Mouse (Mus musculus) cerebellum, postnatal 25 days (tissue): Measurements from ENCODE around the gene Gm17455.
A peak's percentile ranks its signal among the peaks of the same experiment; 100 is the strongest.

Source experiments
- DNase-seq, 2 experiments: peaks; one replicate each; pipeline ENCODE4 v3.0.0; 2021; ENCODE audit warnings: mixed read lengths in 2 of 2

Gm17455 gene

DNA sequence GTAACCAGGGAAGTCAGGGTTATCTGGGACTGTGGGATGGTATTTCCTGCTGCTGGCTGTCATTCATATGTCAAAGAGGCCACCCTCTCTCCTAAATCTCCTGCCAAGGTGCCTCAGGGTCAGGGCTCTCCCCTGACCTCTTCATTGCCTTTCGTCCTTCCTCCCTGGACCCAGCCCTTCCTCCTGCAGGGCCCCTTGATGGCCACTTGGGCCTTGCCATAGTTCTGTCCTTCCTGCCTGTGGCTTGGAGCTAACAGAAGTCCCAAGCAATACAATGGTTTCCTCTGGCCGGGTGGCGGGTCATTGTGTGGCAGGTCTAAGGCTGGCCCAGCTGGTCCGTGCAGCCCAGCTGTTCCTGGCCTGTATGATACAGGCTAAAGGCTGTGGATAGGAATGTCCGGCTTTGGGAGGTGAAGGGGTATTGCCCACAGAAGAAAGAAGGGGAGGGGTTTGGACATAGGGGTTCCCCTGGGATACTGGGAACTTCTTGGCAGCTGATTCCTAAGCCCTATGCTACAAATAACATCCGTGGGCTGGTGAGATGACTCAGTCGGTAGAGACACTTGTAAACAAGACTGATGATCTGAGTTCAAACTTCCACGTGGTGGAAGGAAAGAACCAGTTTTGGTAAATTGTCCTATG lies 25.5 kb upstream of the Gm17455 start:
- DNase-seq, result no peak

DNA sequence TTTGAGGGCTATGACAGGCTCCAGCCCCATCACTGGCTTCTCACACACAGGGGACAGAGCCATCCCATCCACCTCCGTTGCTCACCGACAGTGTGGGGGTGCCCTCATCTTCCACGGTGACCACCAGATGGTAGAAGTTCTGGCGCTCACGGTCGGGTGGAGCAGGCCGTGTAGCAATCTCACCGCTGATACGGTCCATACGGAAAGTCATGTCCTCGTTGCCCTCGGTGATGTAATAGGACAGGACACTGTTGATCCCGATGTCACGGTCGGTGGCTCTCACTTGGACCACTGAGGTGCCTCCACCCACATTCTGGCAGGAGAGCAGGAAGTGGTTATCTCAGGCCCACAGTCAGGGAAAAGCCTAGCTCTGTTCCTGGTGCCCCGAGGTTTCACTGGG lies 22.8 kb upstream of the Gm17455 start:
- no peak for DNase-seq

DNA sequence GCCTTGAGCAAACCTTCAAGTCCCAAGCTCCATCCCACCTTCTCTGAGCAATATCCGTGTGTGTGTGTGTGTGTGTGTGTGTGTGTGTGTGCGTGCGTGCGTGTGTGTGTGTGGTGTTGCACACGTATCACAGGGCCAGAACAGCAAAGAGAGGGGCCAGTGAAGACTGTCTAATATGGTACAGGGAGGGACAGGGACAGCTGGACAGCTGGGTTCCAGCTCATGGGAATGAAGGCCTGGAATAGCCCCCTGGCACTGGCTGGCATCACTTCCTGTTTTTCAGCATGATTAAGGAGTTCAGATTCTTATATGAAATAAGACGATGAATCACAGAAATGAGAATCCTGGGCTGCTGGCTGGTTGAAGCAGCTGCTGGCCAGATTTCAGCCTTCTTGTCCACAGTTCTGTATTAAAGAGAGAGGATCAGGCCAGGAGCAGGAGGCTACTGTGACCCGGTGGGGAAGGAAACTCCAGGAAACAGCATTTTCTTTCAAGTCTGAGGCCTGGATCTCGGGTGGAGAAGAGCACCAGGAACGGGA lies 20.0 kb upstream of the Gm17455 start:
- DNase-seq, result no peak

DNA sequence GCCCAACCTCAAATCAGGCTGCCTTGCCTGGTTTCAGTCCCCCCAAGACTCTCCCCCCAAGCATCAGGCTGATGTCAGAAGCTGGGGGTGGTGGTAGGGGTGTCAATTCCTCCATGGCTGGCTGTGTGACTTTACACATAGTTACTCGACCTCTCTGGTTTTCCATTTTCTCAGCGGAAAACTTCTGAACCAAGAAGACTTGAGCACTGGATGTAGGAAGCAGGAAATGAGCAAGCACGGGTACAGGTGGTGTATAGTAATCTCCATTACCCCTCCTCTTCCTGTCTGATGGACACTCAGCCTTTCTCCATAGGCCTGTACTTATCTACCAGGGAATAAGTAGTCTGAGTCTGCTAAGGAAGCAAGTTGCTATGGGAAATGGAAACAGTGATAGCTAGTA lies 19.3 kb upstream of the Gm17455 start:
- DNase-seq, result no peak

DNA sequence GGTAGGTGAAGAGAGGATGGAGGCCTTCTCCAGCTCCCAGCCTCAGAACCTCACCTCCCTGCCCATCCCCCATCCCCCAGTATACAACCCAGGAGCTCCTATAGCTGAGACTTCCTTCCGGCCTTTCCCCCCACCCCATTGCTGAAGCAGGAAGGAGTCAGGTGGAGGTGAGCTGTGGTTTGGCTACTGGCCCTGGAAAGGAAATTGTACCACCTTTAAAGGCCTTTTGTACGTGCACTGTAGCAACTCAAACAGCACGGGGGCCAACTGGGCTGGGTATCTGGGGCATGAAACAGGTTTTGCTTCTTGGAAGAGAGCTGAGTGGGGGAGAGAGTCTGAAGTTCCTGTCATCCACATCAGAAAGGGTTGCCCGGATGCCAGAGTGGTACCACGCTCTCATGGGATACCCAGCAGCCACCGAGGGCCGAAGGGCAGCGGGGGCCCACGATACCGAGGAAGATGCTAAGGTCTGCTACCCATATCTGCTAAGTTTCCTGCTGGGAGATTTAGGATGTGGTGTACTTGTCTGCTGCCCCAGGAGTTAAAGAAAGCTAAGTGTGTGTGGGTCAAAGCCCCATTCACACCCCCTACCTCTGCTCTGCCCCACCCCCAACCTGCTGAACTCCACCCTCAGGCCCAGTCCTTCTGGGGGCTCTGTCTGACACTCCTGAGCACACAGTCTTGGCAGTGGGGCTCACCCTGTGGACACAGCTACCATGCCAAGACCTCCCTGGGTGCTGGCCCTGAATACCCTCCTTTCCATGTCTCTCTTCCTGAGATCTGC lies 18.2 kb upstream of the Gm17455 start:
- DNase-seq, result no peak

DNA sequence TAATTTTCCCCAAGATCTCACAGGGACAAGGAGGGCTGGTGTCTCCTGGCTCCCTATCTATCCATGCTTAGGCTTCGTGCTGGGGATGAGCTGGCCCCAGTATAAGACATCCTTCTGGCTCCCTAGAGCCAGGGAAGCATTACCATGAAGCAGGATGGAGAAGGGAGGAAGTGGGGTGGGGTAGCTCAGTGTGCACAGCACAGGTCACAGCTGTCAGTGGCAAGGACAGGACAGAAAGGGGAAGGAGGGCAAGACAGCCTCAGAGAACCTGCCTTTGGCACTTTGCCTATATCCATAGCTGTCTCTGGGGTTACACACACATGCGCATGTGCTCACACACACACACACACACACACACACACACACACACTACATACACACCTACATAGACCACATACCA lies 11.2 kb upstream of the Gm17455 start:
- DNase-seq, result no peak

DNA sequence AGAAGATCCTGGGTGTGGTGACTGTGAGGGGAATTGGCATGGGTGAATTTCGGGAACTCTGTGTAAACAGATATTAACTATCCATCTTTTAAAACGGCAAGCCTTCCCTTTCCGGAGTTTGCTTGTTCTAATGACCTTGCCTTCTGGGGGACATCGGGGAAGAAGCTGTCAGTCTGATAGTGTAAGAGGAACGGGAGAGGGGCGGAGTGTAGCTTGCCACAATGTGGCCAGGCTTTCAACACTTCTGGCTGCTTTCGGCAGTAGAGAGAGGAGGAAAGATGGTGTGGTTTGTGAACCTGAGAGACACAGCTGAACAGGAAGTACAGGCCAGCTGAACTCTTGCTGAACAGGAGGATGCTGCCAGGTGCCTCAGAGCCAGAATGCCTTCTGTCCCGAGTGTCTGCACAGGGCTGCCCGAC lies 10.1 kb upstream of the Gm17455 start:
- DNase-seq, result no peak

DNA sequence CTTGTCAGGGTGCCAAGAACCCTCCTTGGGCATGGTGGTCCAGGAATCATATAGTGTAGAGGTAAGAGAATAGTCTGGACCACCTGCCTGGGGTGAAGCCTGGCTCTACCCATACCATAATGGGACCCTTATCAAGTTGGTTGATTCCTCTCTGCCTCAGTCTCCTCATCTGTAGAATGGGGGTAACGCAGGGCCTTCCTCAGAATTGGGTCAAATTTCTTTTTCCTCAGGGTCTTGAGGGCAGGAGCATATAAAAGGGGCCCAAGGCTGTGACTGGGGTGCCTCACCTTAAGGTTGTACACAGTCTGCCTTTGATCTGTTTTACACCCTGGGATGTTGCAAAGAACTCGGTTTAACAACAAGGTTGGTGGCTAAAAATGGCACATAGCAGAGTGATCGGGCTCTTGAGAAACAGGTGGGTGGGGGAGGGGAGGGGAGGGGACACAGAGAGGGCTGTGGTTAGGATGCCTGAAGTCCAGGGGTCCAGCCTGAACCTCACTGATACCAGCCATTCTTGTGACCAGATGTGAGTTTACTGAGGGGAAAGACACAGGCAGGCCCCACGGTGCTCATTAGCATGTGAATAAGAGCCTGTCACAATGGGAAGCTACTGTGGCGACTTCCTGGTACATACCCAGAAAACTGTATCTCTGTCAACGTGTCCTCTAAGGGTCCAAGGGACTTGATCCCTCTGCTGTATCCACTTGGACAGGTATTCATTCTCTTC lies 9.2 kb upstream of the Gm17455 start:
- DNase-seq, result no peak

DNA sequence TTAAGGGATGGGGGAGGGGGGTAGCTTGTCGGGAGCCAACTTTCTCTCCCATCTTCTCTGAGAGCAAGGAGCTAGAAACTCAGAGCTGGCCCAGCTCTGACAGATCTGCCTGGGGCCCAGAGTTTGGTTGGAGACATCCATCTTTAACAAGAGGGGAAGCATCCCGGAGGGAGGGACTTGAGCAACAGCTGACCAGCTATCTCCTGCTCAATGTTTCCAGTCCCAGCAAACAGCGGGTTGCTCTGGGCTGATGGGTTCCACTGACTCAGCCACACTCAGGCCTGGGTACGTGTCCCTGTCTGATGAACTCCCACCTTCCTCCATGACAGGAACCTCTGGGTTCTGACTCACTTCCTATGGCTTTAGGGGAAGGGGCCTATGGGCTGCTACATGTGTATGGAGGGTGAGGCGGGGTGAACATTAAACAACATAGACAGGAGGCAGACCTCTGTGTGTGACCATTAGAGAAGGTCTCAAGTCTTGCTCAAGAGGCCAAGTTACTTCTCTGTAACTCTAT lies 8.6 kb upstream of the Gm17455 start:
- no peak for DNase-seq

DNA sequence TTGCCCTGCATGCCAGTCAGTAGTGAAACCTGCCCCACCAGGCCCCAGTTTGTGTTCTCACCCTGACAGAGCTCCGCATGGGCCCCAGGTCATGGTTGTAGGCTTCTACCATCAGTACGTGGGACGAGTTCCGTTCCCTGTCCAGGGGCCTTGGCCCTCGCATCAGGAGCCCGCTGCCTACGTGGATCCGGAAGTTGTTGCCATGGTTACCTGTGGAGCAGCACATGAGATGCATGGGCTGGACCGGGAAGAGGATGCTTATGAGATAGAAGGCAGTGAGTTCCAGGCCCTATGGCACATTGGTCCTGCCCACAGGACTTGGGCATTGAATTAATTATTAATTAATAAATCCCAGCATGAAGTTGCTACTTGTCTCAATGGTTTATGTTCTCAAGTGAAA lies 7.9 kb upstream of the Gm17455 start:
- no peak for DNase-seq

DNA sequence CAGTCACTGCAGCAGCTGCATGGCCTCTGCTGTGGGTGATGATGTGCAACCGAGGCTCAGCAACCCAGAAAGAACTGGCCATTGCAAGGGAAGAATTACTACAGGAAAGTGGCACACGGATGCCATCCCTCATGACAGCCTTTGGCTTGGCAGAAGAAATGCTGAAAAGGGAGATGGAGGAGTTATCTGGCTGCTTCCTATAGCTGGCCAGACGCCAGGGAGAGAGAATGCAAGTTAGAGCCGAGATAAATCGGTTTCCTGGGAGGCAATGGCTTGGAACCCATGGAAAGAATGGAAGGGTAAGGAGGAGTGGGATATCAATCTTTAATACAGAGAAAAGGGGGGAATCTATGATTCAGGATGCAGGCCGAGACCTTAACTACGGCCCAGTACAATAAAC lies 4.6 kb upstream of the Gm17455 start:
- DNase-seq, result no peak

DNA sequence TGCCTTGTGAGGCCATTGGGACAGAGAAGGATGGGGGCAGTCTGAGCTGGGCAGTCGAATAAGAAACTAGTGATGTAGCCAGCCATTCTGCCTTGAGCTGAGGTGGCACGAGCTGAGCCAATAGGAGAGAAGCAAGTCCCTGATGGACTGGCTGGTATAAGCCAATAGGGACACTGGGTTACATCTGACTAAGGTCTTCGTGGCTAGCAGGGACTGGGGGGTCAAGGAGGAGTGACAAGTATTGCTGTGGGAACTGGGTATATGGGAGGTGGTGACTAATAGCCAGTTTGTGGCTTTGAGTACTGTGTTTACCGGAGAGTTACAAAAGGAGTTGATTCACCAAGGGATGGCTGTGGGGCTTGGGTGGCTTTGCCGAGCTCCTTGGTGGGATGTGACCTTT lies 3.9 kb upstream of the Gm17455 start:
- no peak for DNase-seq

DNA sequence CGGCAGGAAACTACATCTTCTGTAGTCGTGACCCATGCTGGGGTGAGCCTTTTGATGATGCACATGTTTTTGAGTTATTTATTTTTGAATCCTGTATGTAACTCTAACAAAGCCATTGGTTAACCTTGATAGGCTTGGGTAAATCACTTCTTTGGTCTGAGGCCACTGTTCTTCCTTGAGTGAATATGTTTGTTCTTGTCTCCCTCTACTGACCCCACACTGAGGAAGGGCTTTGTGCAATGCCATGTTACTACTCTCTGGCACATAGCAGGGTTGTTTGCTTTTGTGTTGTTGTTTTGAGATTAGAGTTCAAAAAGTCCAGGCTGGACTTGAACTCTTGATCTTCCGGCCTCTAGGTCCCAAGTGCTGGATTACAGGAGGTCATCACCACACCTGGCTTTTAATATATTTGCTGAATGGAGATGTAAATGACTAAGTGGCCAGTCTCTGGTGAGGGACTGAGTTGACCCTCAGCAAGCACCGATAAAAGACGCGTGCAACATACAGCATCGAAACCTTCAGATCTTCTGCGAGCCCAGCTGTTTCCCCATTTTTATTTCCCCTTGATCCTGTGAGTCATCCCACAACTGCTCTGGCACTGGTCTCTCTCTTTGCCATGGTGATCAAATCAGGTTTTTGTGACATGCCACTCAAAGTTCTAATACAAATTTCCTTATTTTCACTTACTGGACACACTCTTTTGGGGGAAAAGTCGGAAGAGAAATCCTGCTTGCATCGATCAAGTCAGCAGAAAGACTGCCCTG lies 1.3 kb upstream of the Gm17455 start:
- no peak for DNase-seq

DNA sequence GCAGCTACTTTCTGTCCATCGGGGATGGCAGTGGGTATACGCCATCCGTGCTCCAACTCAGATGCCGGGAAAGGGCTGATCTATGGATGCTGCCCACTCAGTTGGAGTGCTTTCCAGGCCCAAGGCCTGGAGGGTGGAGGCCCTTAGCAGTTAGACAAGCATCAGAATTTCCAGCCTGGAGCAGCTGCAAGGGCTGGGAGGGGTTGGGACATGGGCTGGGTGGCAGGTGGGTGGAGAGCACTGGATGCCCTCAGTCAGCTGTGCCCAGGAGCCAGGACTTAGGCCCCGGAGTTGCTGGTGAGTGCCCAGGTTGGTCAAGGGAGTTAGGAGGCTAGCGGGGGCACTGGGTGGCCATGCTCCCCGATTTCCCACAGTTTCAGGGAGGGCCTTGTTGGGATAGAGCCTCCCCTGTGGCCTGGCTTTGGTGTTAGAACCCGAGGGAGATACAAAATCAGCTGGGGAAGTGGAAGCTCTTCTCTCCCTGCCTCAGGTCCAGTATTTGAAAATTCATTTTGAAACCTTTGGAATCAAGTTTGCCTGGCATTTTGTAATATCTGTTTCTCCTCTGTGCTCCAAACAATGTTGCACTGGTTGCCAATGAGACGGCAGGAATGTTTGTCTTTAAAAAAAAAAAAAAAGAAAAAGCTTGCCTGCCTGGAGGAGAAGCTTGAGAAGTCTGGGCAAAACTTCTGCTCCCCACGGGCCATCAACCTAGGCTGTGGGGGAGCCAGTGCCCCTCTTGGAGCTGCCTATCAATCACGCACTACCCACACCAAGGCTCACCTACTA lies 1.2 kb downstream of the Gm17455 start:
- no peak for DNase-seq

DNA sequence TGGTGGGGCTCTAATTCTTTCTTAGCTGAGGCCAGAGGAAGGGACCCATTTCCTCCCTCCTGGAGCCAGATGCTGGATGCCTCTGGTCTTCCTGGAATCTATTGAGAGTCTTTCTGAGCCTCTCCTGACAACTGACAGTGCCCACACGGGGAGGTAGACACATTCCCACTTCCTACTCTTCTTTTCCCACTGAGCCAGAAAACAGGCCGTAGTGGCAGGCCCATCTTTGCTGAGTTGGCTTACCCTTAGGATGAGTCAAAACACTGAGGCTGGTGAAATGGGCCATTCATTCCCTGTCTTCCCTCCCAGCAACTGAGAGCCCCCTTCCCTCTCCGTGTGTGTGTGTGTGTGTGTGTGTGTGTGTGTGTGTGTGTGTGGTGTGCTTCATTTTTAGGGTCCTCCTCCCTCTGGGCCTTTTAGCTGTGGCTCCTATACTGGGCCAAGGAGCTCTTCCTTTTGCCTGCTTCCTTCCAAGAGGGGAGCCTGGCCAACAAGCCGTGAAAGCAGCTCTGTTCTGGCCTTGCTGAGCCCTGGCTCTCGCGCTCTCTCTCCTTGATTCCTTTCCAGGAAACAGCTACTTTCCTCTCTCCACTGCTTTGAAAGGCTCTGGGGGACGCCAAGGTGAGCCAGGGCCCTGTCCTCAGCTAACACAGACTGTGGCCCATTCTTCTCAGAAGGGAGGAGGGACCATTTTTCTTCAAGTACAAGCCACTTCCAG lies 6.1 kb downstream of the Gm17455 start:
- peak; percentile 46 to 60 for DNase-seq

DNA sequence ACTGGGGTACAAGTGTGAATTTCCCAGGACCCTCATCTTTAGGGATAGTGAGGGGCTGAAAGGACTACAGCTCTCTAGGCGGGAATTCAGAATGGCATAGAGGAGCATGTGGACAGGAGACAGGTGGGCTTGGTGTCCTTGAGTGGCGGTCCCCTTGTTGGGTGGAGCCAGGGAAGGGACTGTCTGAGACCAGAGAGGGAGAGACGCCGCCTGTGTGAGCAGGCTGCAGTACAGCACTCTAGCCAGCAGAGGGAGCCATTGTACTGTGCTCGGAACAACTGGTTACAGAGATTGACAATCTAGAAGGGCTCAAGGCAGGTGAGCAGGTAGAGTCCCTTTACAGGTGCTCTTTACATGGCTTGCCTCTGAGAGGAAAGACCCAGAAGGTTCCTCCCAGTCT lies 8.3 kb downstream of the Gm17455 start:
- DNase-seq, result peak; percentile 77 to 83

DNA sequence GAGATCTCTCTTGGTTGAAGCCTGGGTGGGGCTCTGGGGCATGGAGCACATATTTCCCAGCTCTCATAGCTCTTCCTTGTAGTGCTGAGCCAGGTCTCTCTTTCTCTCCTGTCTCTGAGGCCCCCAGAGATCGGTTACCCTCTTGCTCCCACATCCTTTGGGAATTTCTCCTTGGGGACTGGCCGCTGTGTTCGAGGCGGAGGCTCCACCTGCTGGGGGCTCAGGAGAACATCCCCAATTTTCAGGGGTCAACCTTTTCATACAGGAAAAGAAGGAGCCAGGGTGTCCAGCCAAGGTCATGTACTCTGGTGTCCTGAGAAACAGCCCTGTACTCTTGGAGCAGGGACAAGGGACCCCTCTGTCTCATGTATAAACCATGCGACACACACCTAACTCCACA lies 12.3 kb downstream of the Gm17455 start:
- no peak for DNase-seq

DNA sequence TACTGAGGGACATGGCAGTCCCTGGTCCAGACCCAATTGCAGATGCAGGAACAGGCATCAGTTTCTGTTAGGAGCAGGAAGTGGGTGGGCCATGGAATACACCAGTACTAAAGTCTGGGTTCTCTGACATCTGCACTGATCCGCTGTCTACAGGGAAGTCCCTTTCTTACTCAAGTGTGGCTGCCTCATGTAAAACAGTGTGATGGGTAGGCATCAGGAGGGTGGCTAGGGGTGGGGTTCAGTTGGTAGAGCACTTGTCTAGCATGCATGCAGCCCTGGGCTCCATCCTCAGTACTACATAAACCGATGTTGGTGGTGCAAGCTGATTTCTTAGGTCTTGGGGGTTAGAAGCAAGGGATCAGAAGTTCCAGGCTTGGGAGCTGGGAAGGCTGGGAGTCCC lies 14.2 kb downstream of the Gm17455 start:
- DNase-seq, result no peak

DNA sequence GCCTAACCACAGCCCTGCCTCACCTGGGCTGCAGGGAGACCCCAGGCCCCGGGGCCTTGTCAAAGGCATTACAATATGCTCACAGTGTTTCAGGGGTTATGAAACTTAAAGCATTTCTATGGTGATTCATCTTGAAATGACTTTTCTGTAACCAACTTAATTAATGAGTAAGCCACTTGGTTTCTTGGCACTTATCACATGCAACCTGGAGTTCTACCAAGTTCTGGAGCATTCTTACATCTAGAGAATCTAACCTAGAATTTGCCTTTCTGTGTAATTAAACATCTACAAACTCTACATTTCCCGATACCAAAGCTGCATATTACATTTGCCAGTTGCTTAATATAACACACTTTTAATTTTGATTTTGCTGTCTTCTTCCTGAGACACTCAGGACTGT lies 17.5 kb downstream of the Gm17455 start:
- DNase-seq, result no peak

DNA sequence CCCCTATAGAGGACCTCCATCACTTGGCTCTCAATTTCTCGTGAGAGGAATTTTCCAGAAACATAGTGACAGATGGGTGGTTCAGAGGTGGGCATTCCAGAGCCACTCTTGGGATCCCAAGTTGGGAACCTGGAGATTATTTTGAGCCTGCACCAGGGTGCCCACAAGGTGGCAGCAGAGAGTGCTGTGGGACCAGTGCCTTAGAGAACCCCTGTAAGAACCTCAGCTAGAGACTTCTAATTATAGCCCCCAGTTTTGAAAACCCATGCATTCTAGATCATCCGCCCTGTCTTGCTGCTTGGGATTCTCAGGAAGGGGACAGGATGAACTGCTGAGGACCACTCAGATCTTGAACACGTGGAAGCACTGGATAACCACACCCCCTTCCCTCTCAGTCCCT lies 18.6 kb downstream of the Gm17455 start:
- peak; percentile 75 to 87 for DNase-seq

DNA sequence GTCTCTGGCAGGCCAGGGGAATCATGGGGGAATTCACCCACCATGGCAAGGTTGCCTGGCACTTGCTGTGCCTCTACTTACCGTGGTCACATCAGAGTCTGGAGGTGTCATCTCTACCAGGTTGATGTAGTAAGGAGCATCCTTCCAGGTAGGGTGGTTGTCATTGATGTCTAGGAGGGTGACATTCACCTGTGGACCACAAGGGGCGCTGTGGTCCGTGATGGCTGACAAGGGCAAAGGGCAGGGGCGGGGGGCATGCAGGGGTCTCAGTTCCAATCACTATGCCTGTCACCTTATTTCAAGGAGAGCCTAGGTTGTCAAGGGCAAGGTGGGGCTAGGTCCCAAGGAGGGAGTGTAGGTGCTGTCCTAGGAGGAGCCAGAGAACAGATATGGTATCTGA lies 20.1 kb downstream of the Gm17455 start:
- no peak for DNase-seq
